Mouse (Mus musculus) urinary bladder, postnatal 4 days (tissue): ENCODE data around the gene 5730596B20Rik.

Source experiments
- DNase-seq, 2 experiments: peaks; one replicate each; pipeline ENCODE4 v3.0.0; 2021 to 2022; ENCODE audit warnings: low spot score in 2 of 2

5730596B20Rik gene

GRCm38 (mm10) chr6:52162611-52163365 is 14.5 kb upstream of the 5730596B20Rik start:
- DNase-seq = peak in 1 of 2 experiments; percentile 15

GRCm38 (mm10) chr6:52163366-52164031 is 13.8 kb upstream of the 5730596B20Rik start:
- peak in 1 of 2 experiments; percentile 16 for DNase-seq

GRCm38 (mm10) chr6:52164051-52164625 is 13.2 kb upstream of the 5730596B20Rik start:
- peak in 1 of 2 experiments; percentile 18 for DNase-seq

- DNase-seq = peak in 1 of 2 experiments; percentile 16
Observed at GRCm38 (mm10) chr6:52164626-52165440, 12.5 kb upstream of the 5730596B20Rik start, which contains the start of gene Hoxa2. TSS of gene Hoxa2 (minus strand) at chr6:52164831.

GRCm38 (mm10) chr6:52165441-52166370 is 11.6 kb upstream of the 5730596B20Rik start:
- peak in 1 of 2 experiments; percentile 19 for DNase-seq

GRCm38 (mm10) chr6:52166431-52167077 is 10.7 kb upstream of the 5730596B20Rik start:
- DNase-seq = peak in 1 of 2 experiments; percentile 10

- no peak for DNase-seq
Observed at GRCm38 (mm10) chr6:52167176-52167575, 10.1 kb upstream of the 5730596B20Rik start.

GRCm38 (mm10) chr6:52167736-52168161 is 9.5 kb upstream of the 5730596B20Rik start:
- DNase-seq = peak in 1 of 2 experiments; percentile 5

- DNase-seq = peak in 1 of 2 experiments; percentile 16
Observed at GRCm38 (mm10) chr6:52168191-52169055, 8.9 kb upstream of the 5730596B20Rik start.

GRCm38 (mm10) chr6:52169499-52170165 is 7.7 kb upstream of the 5730596B20Rik start:
- peak in 1 of 2 experiments; percentile 7 for DNase-seq

GRCm38 (mm10) chr6:52170166-52170897 is 7.0 kb upstream of the 5730596B20Rik start:
- DNase-seq = peak in 1 of 2 experiments; percentile 14

- DNase-seq = no peak
Observed at GRCm38 (mm10) chr6:52170898-52171223, 6.4 kb upstream of the 5730596B20Rik start.

- DNase-seq = no peak
Observed at GRCm38 (mm10) chr6:52171331-52171730, 6.0 kb upstream of the 5730596B20Rik start.

GRCm38 (mm10) chr6:52171938-52172337 is 5.4 kb upstream of the 5730596B20Rik start:
- no peak for DNase-seq

GRCm38 (mm10) chr6:52172501-52172900 is 4.8 kb upstream of the 5730596B20Rik start:
- DNase-seq = peak; percentile 71 to 93

GRCm38 (mm10) chr6:52173648-52174047 is 3.6 kb upstream of the 5730596B20Rik start:
- peak in 1 of 2 experiments; percentile 12 for DNase-seq

GRCm38 (mm10) chr6:52174968-52175751 is 2.1 kb upstream of the 5730596B20Rik start:
- no peak for DNase-seq
